Mouse (Mus musculus) heart, postnatal 0 days (tissue): Measurements from ENCODE around the gene Brd3os.

Experiments used
- CTCF ChIP-seq: IDR thresholded peaks from 2 replicates; pipeline ENCODE4 v1.5.1; 2016; ENCODE audit warnings: antibody characterized with exemption, control low read depth, low read depth
- EP300 ChIP-seq: IDR thresholded peaks from 2 replicates; pipeline ENCODE4 v1.6.1; 2016; ENCODE audit warnings: antibody characterized with exemption, low read depth

DNA sequence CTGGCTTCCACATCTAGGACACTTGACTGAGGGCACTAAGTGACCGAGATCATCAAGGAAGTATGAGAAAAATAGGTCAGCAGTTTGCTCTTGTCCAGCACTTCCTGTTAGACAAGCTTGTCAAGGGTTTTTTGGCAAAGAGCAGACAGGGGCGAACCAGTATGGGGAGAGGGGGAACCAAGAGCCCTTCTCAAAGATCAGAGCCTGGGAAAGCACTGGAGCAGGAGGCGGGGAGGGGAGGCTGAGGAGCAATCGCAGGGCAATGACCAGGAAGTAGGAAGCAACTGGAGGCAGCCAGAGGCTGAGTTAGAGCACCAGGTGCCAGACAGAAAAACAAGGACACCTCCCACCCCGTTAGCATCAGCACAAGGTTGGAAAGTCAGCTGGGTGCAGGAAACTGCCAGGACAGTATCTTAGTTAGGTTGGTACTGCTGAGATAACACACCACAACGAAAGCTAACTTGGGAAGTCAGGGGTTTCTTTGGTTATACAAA is 23.5 kb upstream of the Brd3os start:
- TF ChIP-seq CTCF (no peak), EP300 (no peak)
